Mouse (Mus musculus) ovary, postnatal 10 days (tissue): ENCODE measurements around the gene Prkca.
"Not testable (repeated sequence)": the region's sequence is repeated elsewhere in the genome, so short reads cannot be mapped to it uniquely, and the experiment has no call there.

Experiments
- DNase-seq: peaks from one replicate; pipeline ENCODE4 v3.0.0; 2022; ENCODE audit warnings: low spot score

Prkca gene

GRCm38 (mm10) chr11:108118221-108118620 is 225.5 kb downstream of the Prkca start:
- no peak for DNase-seq

GRCm38 (mm10) chr11:108117360-108118050 is 226.2 kb downstream of the Prkca start:
- no peak for DNase-seq

GRCm38 (mm10) chr11:108114091-108114490 is 229.6 kb downstream of the Prkca start:
- DNase-seq, result no peak

GRCm38 (mm10) chr11:108112437-108112836 is 231.3 kb downstream of the Prkca start:
- DNase-seq, result no peak

GRCm38 (mm10) chr11:108104085-108104484 is 239.6 kb downstream of the Prkca start:
- DNase-seq, result no peak

GRCm38 (mm10) chr11:108101280-108101950 is 242.3 kb downstream of the Prkca start:
- no peak for DNase-seq

GRCm38 (mm10) chr11:108098306-108098705 is 245.4 kb downstream of the Prkca start:
- no peak for DNase-seq

GRCm38 (mm10) chr11:108094796-108095195 is 248.9 kb downstream of the Prkca start:
- no peak for DNase-seq

- DNase-seq, result no peak
These were observed 250.5 kb downstream of the Prkca start for GRCm38 (mm10) chr11:108093248-108093647.

GRCm38 (mm10) chr11:108091238-108091637 is 252.5 kb downstream of the Prkca start:
- DNase-seq, result no peak

GRCm38 (mm10) chr11:108090706-108091105 is 253.0 kb downstream of the Prkca start:
- DNase-seq, result no peak

GRCm38 (mm10) chr11:108088063-108088462 is 255.7 kb downstream of the Prkca start:
- DNase-seq, result no peak

GRCm38 (mm10) chr11:108087105-108087700 is 256.5 kb downstream of the Prkca start:
- DNase-seq, result not testable (repeated sequence)

GRCm38 (mm10) chr11:108082673-108083072 is 261.1 kb downstream of the Prkca start:
- DNase-seq, result no peak

GRCm38 (mm10) chr11:108079946-108080650 is 263.6 kb downstream of the Prkca start:
- no peak for DNase-seq

- no peak for DNase-seq
These were observed 264.3 kb downstream of the Prkca start for GRCm38 (mm10) chr11:108079454-108079853.

GRCm38 (mm10) chr11:108077514-108077913 is 266.2 kb downstream of the Prkca start:
- no peak for DNase-seq

GRCm38 (mm10) chr11:108072606-108073243 is 271.0 kb downstream of the Prkca start:
- DNase-seq, result no peak

- no peak for DNase-seq
These were observed 272.5 kb downstream of the Prkca start for GRCm38 (mm10) chr11:108071230-108071629.

GRCm38 (mm10) chr11:108070038-108070437 is 273.7 kb downstream of the Prkca start:
- no peak for DNase-seq

GRCm38 (mm10) chr11:108068430-108068829 is 275.3 kb downstream of the Prkca start:
- DNase-seq, result no peak

GRCm38 (mm10) chr11:108067161-108067560 is 276.6 kb downstream of the Prkca start:
- DNase-seq, result no peak
